Mouse (Mus musculus): ENCODE results near the gene Lyg2.

- TF ChIP-seq POLR2A (IDR thresholded peaks at IDR 0.05; ENCODE audit: insufficient read length, low read depth) = no peak
- no peak for TF ChIP-seq MAX (IDR thresholded peaks at IDR 0.05; ENCODE audit: low read depth)
- TF ChIP-seq TCF12 (IDR thresholded peaks at IDR 0.05; ENCODE audit: insufficient read depth, poor library complexity, severe bottlenecking) = no peak
- no peak for TF ChIP-seq USF1 (IDR thresholded peaks at IDR 0.05; ENCODE audit: low read depth)
- TF ChIP-seq E2F4 (IDR thresholded peaks at IDR 0.05; ENCODE audit: insufficient read depth) = no peak
- TF ChIP-seq POLR2AphosphoS2 (IDR thresholded peaks at IDR 0.05; ENCODE audit: insufficient read length, low read depth) = no peak
- TF ChIP-seq MYOG (IDR thresholded peaks at IDR 0.05; ENCODE audit: control insufficient read depth in 1 of 3, insufficient read depth in 1 of 3, insufficient read length in 2 of 3, low read depth in 2 of 3) = no peak
- TF ChIP-seq REST (IDR thresholded peaks at IDR 0.05; ENCODE audit: insufficient read depth, insufficient read length) = no peak
Observed at GRCm38 (mm10) chr1:37925971-37926370, 9.7 kb upstream of the Lyg2 start.

All from myocyte (in vitro differentiated cells).